Mouse (Mus musculus): ENCODE results near the gene 1110004F10Rik. TPM values are rescaled to one million over a fixed set of nuclear protein-coding genes. Genes with fewer than 3 reads are reported as not detected.
A peak's percentile ranks its signal among the peaks of the same experiment; 100 is the strongest.
"Not testable (repeated sequence)": the region's sequence is repeated elsewhere in the genome, so short reads cannot be mapped to it uniquely, and the experiment has no call there.

Gene 1110004F10Rik
- 100 to 1,000 TPM in 1 of 2 experiments, 10 to 100 TPM in 1; 97.8 to 105 TPM for total RNA-seq (2021)
- long read RNA-seq, experiment 1, transcript 1110004F10Rik-201 (5 exons, 1,479 nt), result major isoform, 90 of 98 reads
- long read RNA-seq, experiment 1, partial matches to known transcripts, result 2 of 98 reads
- long read RNA-seq, experiment 1, other reads (novel, unspliced or antisense), result 2 of 98 reads
- long read RNA-seq, experiment 2, transcript 1110004F10Rik-203 (5 exons, 927 nt), result minor isoform, 7 of 302 reads
- long read RNA-seq, experiment 2, transcript 1110004F10Rik-201 (5 exons, 1,479 nt), result major isoform, 274 of 302 reads
- long read RNA-seq, experiment 2, partial matches to known transcripts, result 3 of 302 reads
- long read RNA-seq, experiment 2, other reads (novel, unspliced or antisense), result 14 of 302 reads

DNA sequence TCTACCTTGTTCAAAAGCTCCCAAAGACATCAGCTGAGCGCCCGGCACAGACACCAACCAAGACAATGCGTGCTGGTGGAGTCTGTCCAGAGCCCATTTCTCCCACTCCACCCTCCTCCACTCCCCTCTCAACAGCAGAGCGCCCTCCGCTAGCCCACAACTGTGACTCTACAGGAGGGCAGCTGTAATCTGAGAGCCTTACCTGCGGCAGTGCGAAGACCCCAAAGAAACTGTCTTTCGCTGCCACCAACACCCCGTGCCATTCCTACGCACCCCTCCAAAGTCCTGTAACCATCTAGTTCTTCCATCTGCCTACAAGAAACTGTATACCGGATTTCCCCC lies at the start of gene 1110004F10Rik:
Gene 1110004F10Rik, plus strand, starts transcription at position 202 of the 342 bp plus-strand sequence.
- peak; percentile 7 to 22 for DNase-seq (ENCODE audit: low spot score in 2 of 2)

DNA sequence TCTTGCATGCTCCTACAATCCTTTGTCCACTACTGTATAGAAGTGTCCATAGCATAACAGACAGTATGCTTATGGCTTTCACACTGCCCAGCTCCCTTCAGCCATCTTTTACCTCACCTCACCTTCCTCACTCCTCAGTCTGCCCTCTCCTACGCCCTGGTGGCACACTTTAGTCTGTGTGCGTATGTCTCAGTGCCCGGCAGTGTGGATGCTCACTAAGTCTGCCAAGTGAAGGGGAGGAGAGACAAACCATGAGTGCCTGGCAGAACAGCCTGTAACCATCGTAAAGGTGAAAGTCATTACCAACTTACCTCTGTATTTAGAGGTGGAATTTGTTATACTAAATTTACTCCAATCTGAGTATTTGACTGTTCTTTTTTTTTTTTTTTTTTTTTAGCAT lies 36.5 kb upstream of the 1110004F10Rik start:
- no peak for DNase-seq (ENCODE audit: low spot score in 2 of 2)

DNA sequence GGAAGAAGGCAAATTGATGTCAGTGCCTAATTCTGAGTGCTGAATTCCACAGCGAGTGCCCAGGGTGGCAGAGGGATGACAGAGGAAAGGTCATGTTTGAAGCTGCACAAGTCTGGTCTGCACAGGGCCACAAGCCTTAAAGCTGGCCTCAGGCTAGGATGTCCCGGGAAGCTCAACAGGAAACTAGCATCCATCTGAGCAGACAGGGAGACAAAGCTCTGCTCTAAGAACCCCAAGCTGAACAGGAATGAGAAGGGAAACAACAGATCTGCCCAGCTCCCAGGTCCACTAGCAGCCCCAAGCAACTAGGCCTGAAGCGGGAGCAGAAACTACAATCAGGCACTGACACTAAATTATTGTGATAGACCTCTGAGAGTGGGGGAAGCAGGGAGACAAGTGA lies 9.2 kb upstream of the 1110004F10Rik start:
- no peak for DNase-seq (ENCODE audit: low spot score in 2 of 2)

DNA sequence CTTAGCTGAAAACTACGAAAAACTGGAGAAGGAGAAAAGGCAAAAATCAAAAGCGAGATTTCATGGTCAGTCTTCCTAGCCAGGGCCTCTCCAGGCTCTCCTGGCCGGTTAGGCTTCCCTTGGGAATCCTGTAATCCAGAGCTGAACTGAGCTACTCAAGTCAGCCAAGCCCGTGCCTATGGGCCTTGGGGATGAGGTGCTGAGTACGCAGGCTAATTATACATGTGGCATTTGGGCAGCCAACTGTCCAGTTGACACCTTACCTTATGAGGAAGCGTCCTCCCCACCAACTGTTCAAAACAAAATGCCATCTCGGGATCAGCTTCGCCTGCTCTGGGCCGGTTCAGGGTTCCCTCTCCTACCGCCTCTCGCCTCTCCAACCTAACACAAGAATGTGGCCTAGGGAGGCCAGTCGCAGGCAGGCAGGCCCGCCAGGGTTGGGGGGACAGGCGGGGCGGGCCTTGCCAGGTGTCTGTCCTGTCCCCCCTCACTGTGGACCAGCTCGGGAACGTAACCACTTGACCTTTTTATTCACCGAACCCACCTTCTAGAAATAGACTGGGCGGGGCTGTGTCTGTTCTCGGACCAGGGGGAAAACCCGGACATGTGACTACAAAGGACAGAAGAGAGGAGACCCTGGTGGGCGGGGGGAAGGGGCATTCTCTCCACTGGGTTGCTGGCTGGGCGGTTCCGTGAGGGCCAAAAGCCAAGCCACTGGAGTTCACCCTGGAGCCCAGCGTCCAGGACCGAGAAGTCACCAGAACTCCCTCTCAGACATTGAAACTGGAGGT lies 8.4 kb upstream of the 1110004F10Rik start:
- DNase-seq (ENCODE audit: low spot score in 2 of 2), result peak; percentile 7 to 30

DNA sequence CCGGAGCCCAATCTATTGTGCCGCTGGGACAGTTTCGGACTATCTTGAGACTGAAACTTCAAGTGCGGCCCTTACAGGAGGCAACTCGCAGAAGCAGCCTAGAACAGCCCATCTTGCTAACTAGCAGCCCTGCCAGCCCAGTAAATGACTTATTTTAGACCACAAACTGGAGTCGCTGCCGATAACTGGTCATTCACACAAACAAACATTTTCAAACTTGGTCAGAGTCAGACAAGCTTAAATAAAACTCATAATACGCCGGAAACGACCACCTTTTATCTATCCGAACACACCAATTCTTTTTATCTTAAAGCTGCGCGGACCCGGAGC lies 7.8 kb upstream of the 1110004F10Rik start:
- peak in 1 of 2 experiments; percentile 21 for DNase-seq (ENCODE audit: low spot score in 2 of 2)

DNA sequence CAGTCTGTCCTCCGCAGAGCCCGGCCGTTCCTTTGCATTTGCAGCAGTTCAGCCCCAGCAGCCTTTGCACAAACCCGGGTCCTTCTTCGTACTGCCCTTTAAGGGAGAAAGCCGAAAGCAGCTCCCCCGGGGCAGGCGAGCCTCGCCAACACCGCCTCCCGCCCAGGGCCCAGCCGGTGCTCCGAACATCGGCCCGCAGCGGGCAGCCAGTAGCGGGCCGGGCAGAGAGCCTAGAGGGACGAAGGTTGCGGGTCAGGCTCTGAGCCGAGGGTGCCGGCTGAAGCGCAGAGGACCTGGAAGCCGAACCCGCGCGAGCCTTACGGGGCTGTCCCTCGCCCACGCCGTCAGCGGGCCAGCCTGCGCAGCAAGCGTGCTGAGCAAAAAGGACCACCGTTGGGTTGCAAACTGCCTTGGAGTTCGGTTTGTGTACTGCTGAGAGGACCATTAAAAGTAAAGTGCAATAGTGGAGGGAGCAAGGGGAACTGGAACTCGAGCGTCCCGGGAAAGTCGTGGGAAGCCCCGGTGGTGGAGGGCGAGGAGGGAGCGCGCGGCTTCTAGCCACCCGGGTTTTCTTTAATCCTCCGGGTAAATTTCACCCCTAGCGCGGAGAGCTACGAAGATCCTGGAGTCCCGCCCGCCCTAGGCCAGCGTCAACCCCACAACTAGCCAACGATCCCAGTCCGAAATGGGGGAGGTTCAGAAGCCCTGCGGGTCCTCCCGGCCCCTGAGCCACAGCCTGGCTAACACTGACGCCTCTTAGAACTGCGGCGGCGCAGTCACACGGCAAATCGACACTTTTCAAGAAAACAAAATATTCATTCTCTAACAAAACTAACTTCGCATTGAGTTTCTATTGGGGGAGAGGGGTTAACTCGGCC lies 7.2 kb upstream of the 1110004F10Rik start:
- peak; percentile 67 to 69 for DNase-seq (ENCODE audit: low spot score in 2 of 2)

DNA sequence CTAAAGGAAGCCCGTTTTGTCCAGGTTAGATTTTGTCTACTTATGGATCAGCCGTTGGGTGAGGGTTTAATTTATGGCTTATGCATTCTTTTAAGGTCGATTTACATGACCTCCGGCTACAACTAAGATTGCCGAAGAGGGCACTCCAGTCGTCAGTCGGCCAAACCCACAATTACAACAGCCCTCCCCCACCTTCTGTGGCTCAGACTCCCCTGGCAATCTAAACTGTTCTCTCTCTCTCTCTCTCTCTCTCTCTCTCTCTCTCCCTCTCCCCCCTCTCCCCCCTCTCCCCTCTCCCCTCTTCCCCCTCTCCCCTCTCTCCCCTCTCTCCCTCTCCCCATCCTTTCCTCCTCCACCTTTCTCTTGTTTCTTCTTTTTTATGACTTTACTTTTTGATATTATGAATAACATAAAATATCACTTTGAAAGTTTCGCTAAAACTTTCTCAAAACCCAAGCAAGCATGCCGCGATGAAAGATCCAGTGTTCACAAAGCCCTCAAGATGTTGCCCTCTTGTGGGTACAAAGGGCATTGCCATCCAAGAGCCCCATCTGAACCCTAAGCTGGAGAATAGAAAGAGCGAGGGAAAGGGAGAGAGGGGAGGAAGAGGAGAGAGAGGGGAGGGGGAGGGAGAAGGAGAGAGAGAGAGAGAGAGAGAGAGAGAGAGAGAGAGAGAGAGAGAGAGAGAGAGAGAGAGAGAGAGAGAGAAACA lies 6.4 kb upstream of the 1110004F10Rik start:
- peak; percentile 46 to 51 for DNase-seq (ENCODE audit: low spot score in 2 of 2)

DNA sequence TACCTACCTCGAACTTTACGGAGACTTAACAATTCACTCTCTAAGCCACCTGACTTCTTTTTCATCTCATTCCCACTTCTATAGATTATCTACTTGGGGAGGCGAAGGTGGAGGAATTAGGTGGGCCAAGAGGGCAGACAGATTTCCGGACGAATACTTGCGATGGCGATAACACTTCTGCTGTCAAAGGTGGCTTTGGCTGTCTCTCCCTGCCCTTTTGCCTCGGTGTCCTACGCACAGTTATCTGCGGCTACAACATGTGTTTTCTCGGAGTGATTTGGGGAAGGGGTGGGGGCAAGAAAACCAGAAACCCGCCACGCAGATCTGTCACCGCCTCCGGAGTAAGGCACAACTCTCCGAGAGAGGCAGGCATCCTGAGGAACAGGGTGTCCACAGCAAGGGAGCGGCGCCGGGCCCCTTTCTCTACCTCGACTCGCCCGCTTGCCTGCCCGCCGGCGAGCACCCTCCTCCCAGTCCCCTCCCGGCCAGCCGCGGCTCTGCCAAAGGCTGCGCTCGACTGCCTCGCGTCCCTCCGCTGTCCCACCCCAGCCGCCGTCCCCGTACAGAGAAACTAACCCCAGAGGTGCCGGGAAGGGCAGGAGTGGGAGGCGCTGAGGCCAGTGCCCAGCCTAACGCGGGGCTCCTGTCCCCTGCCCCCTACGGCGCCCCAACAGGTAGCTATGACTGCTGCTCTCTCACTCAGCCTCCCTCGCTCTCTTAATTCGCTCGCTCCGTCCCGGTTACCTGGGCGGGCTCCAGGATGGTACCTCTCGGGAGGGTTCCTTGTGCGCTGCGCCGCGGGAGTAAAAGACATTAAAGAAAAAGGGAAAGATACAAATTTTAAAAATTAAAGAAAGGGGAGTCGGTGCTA lies 5.6 kb upstream of the 1110004F10Rik start:
- peak; percentile 55 to 56 for DNase-seq (ENCODE audit: low spot score in 2 of 2)

DNA sequence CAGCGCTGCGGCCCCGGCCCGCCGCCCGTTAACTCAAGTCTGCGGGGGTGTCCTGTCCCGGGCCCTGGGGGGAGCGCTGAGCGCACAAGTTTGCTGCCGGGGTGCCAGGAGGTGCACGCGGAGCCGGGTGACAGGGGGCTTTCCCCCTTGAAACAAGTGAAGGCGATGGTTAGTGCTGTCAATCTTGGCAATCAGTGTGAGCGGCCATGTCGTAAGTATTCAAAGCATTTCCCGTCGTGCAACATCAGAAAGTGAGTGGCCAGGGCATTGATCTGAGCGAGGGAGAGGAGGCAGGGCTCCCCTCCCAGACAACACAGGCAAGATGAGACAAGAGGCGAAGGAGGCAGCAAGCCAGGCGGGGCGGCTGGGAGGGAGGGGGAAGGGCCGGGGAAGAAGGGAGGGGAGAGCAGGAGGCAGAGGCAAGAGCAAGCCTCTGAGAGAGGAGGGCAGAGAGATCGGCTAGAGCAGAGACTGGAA lies 4.9 kb upstream of the 1110004F10Rik start:
- peak; percentile 39 to 53 for DNase-seq (ENCODE audit: low spot score in 2 of 2)

DNA sequence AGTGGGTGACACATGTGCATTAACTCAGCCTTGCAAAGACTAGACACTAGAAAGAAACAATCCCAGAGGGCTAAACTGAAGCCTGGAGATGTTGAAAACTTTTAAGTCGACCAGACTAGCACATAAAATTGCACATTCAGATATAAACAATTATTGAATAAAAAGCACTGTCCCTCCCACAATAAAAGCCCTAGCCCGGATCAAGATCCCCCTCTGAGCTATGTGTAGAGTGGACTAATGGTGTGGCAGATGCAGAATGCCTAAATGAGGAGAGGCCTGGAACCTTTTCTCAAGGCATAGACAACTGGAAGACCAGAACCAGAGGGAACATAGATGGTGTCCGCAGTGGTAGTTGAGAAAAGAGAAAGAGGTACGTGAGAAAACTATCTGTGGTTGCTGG lies 3.7 kb upstream of the 1110004F10Rik start:
- DNase-seq (ENCODE audit: low spot score in 2 of 2), result no peak

DNA sequence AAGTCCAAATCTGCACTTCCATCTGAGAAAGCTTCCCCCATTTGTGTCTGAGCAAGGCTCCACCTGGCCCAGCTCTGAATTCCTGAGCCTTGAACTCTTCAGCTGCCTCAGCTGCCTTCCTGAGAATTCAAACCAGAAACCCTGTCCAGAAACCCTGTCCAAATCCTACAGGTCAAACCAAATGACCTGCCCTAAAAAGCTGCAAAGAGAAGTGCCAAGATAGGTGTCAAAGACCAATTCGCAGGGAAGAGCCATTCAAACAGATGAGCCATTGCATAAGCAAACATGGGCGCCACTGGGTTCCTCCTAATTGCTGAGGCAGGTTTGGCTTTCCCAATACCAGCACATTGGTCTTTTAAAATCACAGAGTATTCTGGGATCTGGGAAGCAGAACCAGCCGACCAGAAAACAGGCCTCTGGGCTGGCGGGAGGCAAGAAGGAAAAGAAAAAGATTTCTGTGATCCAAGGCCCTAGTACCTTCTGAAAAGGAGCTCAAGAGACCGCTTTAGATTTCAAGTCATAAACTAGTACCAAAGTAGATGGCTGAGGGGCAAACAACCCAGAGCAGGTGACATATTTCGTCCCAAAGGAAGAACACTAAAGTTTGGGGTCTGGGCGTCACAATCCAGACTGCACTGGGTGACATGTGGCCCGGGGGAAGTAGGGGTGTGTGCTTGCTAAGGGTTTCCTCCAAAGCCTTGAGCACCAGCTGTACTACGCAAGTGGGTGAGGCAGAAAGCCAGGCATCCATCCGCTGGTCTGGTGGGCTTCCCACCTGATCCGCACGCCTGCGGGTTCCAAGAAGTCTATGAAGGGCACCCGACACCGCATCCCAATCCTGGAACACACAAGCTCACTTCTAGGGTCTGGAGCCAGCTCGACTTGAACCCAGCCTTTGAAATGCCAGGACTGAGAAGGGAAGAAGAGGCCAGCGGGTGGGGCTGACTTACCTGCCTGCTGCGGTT lies 2.3 kb upstream of the 1110004F10Rik start:
- no peak for DNase-seq (ENCODE audit: low spot score in 2 of 2)

DNA sequence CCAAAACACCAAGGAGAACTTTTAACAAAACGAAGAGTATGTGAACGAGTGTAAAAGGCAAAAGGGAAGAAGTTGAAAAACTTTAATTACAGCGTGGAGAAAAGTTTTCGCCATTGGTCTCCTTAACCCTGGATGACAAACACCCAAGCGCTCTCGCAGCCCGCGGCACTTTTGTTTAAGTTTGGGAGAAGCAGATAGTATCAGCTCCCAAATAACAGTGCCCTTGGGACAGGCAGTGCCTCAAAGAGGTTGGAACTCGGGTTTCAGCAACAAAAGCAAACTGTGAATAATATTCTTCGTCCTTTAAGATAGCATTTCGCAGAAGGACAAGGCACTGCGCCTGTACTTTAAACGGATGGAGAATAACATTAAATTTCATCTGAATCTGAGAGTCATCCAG lies 1.2 kb upstream of the 1110004F10Rik start:
- no peak for DNase-seq (ENCODE audit: low spot score in 2 of 2)

DNA sequence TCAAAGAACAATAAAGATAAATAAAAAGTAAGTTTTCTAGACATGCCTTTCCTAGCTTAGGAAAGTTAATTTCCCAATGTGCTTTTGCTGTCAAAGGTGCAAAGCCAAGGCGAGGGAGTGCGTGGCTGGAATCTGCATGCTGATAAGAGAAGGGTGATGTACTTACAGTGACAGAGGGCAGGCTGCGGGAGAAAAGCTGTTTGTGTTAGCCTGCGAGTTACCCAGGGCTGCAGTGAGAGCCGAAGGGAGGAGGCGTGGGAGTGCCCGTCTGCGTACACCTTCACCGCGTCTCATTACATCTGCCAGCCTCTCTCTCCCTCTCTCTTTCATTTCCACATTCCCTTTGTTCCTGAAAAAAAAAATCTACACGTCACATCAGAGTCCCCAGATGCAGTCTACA lies 686 bp upstream of the 1110004F10Rik start, which contains the start of gene Sox6:
Gene Sox6, minus strand, starts transcription at position 286 of the 400 bp plus-strand sequence.
- DNase-seq (ENCODE audit: low spot score in 2 of 2), result no peak

DNA sequence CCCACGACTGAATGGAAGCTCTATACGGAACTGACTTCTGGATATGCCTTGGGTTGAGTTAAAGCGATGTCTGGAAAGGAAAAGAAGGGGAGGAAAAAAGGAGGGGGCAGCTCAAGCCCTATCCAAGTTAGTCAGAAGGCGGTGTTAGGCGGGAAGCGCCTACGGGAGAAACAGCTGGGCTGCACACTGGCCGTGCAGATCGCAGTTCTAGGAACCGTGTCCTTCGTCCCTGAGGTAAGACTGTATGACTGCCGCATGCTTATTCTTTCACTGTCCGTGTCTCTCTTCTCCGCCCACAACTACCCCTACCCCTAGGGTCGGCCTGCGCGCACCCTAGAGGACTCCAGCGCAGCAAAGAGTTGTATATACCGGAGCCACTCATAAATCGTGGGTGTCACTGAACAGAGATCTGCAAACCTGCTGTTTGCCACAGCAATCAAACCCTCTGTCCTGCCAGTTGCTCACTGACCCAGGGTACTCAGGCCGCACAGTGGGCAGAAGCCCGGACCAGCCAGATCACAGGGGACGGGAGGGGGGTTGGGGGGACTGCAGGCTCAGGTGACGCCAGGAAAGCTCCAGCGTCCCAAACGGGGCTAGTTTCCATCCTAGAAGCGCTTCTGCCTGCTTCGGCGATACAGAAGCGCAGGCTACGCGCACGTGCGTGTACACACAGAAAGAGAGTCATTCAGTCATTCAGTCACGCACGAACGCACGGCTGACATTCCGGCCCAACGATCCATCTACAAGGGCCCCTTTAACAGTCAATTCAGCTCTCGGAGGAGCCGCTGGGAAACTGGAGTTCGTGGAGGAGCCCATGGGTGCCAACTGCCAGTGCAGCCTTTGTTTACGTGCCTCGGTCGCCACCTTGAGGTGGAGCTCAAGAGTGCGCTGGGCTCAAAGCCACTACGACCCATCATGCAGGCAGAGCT lies 605 bp downstream of the 1110004F10Rik start:
- DNase-seq (ENCODE audit: low spot score in 2 of 2), result peak; percentile 80

DNA sequence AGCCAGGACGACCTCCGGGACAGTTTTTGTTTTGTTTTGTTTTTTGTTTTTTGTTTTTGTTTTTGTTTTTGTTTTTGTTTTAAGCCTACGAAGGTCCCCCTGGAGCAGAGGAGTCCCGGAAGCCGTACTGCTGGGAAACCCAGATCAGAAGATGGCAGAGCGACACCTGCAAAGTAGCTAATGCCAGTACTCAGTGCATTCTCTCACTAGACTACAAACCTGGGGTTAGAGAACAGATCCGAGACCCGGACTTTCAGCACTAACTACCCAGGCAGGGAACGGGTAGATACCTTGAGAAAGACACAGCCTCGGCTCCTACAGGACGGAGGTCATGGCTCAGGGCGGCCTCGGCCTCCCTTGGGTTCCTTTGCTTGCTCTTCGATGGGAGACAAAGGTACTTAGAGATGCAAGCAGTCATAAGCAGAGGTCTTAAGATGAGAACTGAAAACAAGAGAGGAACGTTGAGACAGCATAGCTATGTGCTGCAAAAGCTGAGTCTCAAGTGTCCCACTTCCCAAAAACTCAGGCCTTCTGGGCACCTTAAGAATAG lies 1.3 kb downstream of the 1110004F10Rik start:
- DNase-seq (ENCODE audit: low spot score in 2 of 2), result no peak

DNA sequence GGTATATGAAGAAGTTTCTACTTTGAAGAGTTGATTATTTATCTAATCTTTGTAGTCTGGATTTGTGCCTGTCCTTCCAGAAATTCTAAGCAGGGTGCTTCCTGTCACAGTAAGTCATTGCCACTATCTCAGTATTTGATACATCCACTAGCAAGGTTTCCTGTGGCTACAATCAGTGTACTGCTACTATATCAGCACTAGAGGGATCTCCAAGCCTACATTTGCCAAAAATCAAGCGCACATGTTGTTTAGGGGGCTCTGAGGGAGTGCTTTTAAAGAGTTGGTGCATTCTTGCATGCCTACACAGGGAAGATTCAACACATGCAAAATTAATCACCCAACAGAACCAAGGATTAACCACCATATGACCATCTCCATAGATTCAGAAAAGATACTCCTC lies 21.5 kb downstream of the 1110004F10Rik start:
- no peak for DNase-seq (ENCODE audit: low spot score in 2 of 2)

DNA sequence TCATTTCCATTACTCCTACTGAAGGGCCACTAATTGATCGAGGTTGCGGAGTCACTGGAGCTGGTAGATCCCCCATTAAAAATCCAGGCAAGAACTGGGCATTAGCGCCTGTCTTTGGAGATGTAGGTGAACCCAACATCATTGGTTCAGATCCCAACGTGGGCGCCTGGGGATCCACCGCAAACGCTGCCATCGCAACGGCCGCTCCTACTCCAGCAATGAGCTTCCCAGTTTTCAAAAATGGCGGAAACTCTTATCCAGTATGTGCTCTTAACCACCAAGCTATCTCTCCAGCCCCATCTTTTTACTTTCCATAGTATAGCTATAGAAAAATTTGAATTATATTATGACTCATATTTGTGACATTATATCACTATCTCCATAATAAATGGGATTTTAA lies 45.2 kb downstream of the 1110004F10Rik start, which contains the start of gene Gm4353:
Gene Gm4353, minus strand, starts transcription at position 270 of the 400 bp plus-strand sequence.
- DNase-seq (ENCODE audit: low spot score in 2 of 2), result not testable (repeated sequence)
